Mouse (Mus musculus) embryonic fibroblast, embryonic 13.5 days (primary cell): ENCODE data around the gene Cdh1.

Experiments
- CTCF ChIP-seq: IDR thresholded peaks from 2 replicates; pipeline ENCODE4 v1.5.1; 2011; ENCODE audit warnings: mild to moderate bottlenecking, control low read depth, low read length, moderate library complexity, borderline replicate concordance; ENCODE audit not compliant: insufficient read depth
- POLR2A ChIP-seq: IDR thresholded peaks from 2 replicates; pipeline ENCODE4 v1.6.1; 2011; ENCODE audit warnings: low read depth, mild to moderate bottlenecking, control low read depth, low read length, moderate library complexity

- TF ChIP-seq POLR2A (no peak), CTCF (no peak)
Observed at GRCm38 (mm10) chr8:106610958-106611640, 7.9 kb downstream of the Cdh1 start.
